8 mouse cellular contexts compared by ENCODE assay signal in the genomic region with DNA sequence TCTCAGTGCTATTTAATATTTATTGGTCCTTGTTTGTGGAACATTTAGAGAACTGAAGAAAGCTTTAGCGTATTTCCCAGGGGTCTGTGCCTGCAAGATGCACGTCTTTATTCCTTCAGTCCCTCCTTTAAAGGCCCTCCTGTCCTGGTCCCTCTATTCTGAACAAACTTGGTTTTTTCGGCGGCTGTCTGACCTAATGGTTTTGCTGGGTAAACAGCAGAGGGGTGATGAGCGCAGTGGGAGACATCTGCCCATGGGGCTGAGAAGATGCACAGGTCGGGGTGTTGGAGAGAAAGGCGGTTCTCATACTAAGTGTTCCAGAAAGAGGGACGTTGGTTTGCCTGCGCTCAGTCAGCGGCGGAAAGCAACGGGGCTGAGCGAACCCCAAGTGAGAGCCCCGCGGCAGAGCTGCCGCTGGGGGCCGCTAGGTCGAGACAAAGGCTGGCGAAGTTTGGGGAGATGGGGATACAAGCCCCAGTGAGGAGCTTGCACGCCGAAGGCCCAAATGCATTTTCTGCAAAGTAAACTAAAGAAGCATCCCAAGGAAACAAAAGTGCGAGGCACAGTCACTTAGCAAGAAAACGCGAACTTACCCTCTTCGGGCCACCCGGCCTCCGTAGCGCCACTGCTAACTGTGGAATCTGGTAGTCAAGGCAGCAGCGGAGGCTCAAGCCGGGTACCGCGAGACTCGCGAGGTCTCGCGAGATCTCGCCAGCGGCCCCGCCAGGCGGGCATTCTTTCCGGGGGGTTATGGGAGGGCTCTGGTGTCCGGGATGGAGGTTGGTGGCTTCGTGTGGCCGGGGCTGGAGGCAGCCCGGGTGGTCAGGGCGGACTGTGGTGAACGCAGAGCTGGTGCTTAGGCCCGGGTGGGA. TPM values are rescaled to one million over a fixed set of nuclear protein-coding genes. Genes with fewer than 3 reads are reported as not detected.
A peak's percentile ranks its signal among the peaks of the same experiment; 100 is the strongest.
DNase-seq lines count a peak whose midpoint lies in the region; ATAC-seq lines count a peak whose summit lies in the region.

A gene (minus strand): TSS at position 645 of the 872 bp plus-strand sequence.
A gene (plus strand): TSS at position 734 of the 872 bp plus-strand sequence.

- 0 out of 2 replicates have a peak, but pooled peaks cover 2% of the 10 kb centered on the region for H3K4me1 ChIP-seq in hindbrain, embryonic 11.5 days (replicated peaks; ENCODE audit: control insufficient read depth, insufficient read depth, low read length)

- H3K27ac ChIP-seq in hindbrain, embryonic 11.5 days (ENCODE audit: low read depth, low read length) = peak within 1 kb of the TSS; percentile 88

- peak within 1 kb of the TSS; percentile 97 for H3K4me3 ChIP-seq in hindbrain, embryonic 11.5 days (ENCODE audit: low read depth, low read length)

- under 1% methylated on average over 48 of the region's 48 CpGs for WGBS in hindbrain, embryonic 11.5 days

- H3K36me3 ChIP-seq in hindbrain, embryonic 11.5 days (ENCODE audit: control insufficient read depth, insufficient read depth, low read length) = no peaks in the 10 kb centered on the region

- peak; percentile 98 for DNase-seq in Muller cell, postnatal 12 days (ENCODE audit: inconsistent ontology term)
- DNase-seq in cerebellum, adult 9-11 months = peak; percentile 94
- DNase-seq in frontal cortex, adult 2 months (ENCODE audit: extremely low spot score in 1 of 2, low spot score in 1 of 2) = peak; percentile 92 to 94
- peak; percentile 97 for DNase-seq in hindbrain, embryonic 11.5 days (ENCODE audit: low spot score)
- DNase-seq in layer of hippocampus, postnatal 10 days (ENCODE audit: low spot score in 2 of 2) = peak; percentile 92 to 95
- DNase-seq in lung, postnatal 10 days = peak; percentile 95
- peak; percentile 93 for DNase-seq in ovary, postnatal 36 days (ENCODE audit: low spot score)
- peak; percentile 93 for DNase-seq in thymus, postnatal 25 days

- peak within 1 kb of the TSS; percentile 52 for H3K4me2 ChIP-seq in hindbrain, embryonic 11.5 days (replicated peaks; ENCODE audit: low read depth, low read length)

- peak; percentile 96 for ATAC-seq in hindbrain, embryonic 11.5 days (ENCODE audit: low FRiP score)

- no peaks in the 10 kb centered on the region for H3K9me3 ChIP-seq in hindbrain, embryonic 11.5 days (ENCODE audit: control insufficient read depth, low read length)

- H3K27me3 ChIP-seq in hindbrain, embryonic 11.5 days (ENCODE audit: control insufficient read depth, insufficient read depth, low read length) = no peaks in the 10 kb centered on the region

- peak within 1 kb of the TSS; percentile 98 for H3K9ac ChIP-seq in hindbrain, embryonic 11.5 days (ENCODE audit: low read depth, low read length)

RNA-seq across cellular contexts. Expression of the first gene that starts in this region (rescaled TPM):
- polyA plus RNA-seq in frontal cortex, adult 2 months (2012; rRNA removed) = 8.1 and 8.8 TPM in 2 replicates
- polyA plus RNA-seq in hindbrain, embryonic 11.5 days (2014; fragmentation: Nextera tagmentation; extraction: Ambion mirVana) = 38.1 and 43.5 TPM in 2 replicates
- 1 to 10 TPM; 9.3 to 9.8 TPM for total RNA-seq in layer of hippocampus, postnatal 10 days (2021)

RNA-seq across cellular contexts. Expression of the second gene that starts in this region (rescaled TPM):
- 23.5 and 26.1 TPM in 2 replicates for polyA plus RNA-seq in frontal cortex, adult 2 months (2012; rRNA removed)
- 26.1 and 26.7 TPM in 2 replicates for polyA plus RNA-seq in hindbrain, embryonic 11.5 days (2014; fragmentation: Nextera tagmentation; extraction: Ambion mirVana)
- 10 to 100 TPM; 23.1 to 26.6 TPM for total RNA-seq in layer of hippocampus, postnatal 10 days (2021)

Comparison
In these comparisons a context has a peak if more than half of its experiments do, and no peak if none do; other contexts are left out.
1. Peak in every context shown above with its lines: DNase-seq, ATAC-seq, H3K4me3 ChIP-seq and H3K27ac ChIP-seq.